Mouse (Mus musculus): ENCODE data around the gene Gnaz.

Gene Gnaz

DNA sequence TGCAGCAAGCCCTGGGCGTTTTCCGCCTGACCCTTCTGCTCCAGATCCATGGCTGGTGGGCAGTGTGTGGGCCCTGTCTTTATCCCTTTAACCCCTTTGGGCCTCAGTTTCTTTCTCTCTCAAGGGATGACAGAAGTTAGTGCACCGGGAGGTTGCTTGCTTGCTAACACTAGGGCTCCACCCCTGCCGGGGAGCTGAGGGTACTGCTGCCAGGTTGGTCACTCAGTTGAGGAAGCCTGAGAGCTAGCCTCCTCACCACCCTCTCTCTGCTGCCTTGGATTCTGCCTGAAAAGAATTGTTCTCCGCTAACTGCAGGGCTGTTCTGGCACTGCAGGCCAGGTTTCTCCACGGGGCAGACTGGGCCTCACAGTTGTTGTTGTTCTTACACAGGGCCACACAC is 6.0 kb downstream of the Gnaz start:
- no peak for DNase-seq

GRCm38 (mm10) chr10:74975626-74976025 is 8.6 kb downstream of the Gnaz start:
- DNase-seq = no peak

- DNase-seq = no peak
Measured at GRCm38 (mm10) chr10:74976429-74976828, 9.5 kb downstream of the Gnaz start.

GRCm38 (mm10) chr10:74978056-74978455 is 11.1 kb downstream of the Gnaz start:
- no peak for DNase-seq

GRCm38 (mm10) chr10:74981159-74981558 is 14.2 kb downstream of the Gnaz start:
- DNase-seq = no peak

DNA sequence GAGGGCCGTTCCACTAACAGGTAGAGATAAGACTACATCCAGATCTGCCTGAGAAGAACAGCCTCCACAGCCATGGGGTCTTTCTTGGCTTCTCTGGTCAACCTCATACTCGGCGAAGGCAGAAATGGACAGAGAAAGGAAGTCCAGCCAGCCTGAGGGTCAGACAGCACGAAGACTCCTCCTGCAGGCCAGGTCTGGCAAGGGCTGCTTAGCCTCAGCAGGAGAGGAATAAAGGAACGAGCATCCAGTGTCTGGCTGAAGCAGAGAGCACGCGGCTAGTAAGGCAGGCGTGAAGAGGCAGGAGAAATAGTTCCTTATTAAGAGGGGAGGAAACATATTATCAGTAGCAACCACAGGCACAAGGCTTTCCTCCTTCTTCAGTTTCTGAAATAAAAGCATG is 16.2 kb downstream of the Gnaz start:
- DNase-seq = no peak

GRCm38 (mm10) chr10:74987698-74988470 is 20.9 kb downstream of the Gnaz start:
- DNase-seq = no peak

- no peak for DNase-seq
Measured at GRCm38 (mm10) chr10:74989814-74990213, 22.8 kb downstream of the Gnaz start.

DNA sequence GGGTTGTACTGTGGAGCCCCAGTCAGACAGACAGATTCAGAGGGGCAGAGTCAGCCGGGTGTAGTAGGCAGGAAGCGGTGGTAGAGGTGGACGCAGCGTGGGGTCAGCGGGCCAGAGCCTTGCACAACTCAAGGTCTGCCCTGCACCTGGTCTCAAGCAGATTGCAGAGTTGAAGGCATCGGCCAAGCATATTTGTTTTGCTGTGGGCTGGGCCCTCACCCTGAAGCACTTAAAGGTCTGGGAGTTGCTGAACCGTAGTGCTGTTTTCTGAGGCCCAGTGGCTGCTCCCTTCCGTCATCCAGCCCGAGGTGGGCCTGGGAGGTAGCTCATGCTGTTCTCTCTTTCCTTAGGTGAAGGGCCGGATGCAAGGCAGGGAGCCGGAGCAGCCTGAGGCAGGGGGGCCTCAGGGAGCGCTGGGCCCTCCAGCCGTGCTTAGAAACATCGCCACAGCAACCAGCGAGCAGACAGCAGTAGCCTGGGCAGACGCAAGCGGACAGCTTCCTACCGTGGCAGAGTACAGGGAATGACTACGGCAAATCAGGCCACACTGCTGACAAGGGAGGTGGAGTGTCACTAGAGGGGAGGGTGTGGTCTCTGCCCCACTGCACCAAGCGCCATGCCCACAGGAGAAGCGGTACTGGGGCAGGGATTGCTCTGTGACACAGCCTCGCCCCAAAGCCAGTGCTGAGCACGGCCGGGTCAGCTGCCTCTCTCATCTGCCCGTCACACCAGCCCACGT is 23.8 kb downstream of the Gnaz start:
- DNase-seq = no peak

- no peak for DNase-seq
Measured at GRCm38 (mm10) chr10:74994863-74995262, 27.9 kb downstream of the Gnaz start.

- DNase-seq = no peak
Measured at GRCm38 (mm10) chr10:74995377-74995776, 28.4 kb downstream of the Gnaz start.

DNA sequence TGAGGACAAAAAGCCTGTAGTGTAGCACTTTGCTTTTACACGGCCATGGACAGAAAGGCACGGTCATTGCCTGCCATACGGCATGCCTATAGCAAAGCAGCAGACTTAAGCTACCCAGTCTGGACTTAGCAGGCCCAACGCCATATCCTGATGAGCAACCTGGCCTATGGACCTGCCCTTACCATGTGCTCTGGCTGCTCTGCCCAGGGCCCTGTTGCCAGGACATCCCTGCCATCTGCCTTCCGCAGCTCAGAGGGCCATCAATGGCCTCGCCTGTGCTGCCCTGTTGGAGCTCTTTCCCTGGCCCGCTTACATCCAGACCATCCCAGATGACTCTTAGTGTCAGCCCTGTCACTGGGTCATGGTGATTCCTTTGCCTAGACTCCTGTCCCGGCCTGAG is 34.4 kb downstream of the Gnaz start:
- DNase-seq = no peak

- no peak for DNase-seq
Measured at GRCm38 (mm10) chr10:75004067-75004466, 37.1 kb downstream of the Gnaz start.

DNA sequence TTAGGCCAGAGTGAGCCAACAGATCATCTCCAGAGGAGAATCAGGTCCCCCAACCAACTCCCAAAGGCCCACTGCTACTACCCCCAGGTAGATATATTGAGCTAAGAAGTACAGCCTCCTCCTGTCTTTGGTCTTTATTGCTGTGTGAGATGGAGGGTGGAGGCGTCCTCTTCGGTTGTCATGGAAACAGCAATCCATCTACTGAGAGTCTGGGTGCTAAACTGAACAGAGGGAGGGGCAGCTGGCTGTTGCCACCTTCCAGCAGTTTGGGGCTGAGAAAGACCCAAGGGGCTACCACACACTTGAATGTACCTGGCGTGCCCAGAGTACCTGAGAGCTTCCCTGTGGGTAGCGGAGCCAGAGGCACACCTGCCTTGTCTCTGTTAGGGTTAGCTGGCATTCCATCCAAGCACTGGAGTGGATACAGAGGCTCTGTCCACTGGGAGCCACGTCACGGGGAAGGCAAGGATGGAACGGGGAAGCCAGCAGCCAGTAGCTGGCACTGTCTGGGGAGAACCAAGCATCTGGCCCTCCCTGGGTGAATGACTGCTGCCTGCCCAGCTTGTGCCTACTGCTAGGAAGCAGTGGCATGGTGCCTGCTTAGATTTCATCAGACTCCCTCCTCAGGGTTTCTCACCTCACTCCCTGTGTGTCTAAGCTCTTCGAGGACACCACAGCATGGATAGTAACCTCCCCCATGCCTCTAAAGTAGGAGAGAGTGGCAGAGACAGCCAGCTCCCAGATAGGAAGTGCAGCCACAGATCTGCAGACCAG is 40.1 kb downstream of the Gnaz start:
- DNase-seq = no peak

DNA sequence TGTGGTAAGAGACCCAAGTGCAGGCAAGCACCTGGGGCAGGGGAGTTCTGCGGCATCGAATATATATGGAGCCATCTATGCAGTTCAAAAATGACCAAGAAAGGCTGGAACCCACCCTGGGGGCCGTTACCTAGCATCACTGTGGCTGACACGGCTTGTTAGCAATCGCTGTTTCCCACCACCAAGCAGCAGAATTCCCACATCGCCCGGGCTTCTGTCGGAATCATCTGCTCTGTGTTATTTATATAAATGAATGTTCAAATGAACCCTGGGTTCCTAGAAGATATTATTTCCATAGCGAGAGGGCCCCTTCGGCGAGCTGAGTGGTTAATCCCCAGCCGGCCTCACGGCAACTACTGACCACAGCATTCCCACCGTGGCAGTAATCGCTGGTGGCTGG is 43.7 kb downstream of the Gnaz start:
- DNase-seq = no peak

DNA sequence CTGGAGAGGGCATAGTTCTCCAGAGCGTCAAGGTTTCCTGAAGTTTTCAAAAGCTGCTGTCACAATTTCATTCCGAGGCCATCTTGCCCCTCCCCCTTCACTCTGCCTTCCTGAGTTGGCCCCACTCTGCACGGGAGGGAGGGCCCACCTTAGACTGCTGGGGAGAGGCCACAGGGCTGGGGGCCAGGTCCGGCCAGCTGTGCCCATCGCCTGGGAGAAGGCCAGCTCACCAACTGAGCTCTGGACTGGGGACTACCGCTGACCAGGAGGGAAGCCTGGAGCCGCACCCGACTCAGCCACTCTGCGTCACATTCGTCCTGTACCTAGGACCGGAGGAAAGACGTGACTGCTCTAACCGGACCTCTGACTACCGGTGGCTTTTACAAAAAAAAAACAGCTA is 48.5 kb downstream of the Gnaz start:
- DNase-seq = no peak

DNA sequence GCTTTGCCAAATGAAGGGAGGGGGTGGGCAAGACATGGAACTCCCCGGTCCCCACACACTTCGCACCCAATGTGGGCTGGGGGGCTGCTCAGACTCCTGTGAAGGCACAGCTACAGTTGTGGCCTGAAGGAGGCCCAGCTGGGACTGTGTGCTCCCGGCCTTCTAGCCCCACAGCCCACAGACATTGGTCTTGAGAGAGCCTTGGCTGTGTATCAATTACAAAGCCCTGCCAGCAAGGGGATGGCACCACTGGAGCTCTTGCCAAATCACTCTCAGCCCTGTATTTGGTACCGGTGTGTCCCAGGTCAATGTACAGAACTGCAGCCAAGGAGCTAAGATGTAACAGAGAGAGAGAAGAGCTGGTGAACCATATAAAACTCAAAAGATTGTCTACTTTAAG is 49.5 kb downstream of the Gnaz start:
- DNase-seq = no peak

GRCm38 (mm10) chr10:75020271-75020670 is 53.3 kb downstream of the Gnaz start:
- DNase-seq = no peak

GRCm38 (mm10) chr10:75021138-75021537 is 54.2 kb downstream of the Gnaz start:
- DNase-seq = peak; percentile 65 to 85

GRCm38 (mm10) chr10:75026491-75026890 is 59.5 kb downstream of the Gnaz start:
- DNase-seq = no peak

DNA sequence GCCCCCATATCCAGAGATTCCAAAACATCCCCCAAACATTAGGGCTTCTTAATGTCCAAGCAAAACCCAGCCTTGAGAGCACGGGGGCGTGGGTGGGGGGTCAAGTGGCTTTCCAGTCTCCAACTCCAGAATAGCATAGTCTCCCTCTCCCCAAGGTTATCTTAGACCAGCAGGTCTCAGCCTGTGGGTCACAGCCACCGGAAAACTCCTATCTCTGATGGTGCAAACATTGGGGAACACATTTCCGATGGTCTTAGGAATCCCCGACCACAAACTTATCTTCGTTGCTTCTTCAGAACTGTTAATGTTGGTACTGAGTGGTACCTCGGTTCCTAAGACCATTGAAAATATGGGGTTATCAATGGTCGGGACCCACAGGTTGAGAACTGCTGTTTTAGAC is 61.8 kb downstream of the Gnaz start:
- no peak for DNase-seq

- DNase-seq = no peak
Measured at GRCm38 (mm10) chr10:75029677-75030076, 62.7 kb downstream of the Gnaz start.

DNA sequence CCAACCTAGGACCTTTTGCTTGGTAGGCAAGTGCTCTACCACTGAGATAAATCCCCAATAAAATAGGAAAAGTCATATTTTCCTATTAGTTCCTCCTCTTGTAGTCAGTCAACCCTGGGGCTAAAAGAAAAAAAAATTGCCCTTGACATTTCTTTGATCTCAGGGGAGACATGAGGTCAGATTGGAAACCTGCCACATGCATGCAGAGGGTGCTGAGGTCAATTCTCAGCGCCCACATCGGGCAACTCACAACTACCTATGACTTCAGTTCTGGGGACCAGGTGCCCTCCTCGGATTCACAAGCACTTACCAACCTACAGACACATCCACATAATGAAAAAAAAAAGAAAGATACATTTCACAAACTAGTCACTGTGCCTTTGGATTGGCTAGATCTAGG is 63.3 kb downstream of the Gnaz start:
- DNase-seq = no peak

Measured in kidney, postnatal 25 days (tissue).